Mouse (Mus musculus) spleen, embryonic (tissue): Measurements from ENCODE around the gene Thumpd3.

Source experiments
- CTCF ChIA-PET: fragments of 350-600 bp; sonication (Branson Sonifier 250); formaldehyde crosslinking; loops from one replicate; lab custom pipeline; 2022; lab: Charles Lee

Gene Thumpd3

GRCm38 (mm10) chr6:113046041-113046975 lies at the start of gene Thumpd3:
Thumpd3 (plus strand) TSS chr6:113046225.
- CTCF ChIA-PET: no interaction called here

GRCm38 (mm10) chr6:112999199-112999598 lies 46.8 kb upstream of the Thumpd3 start:
- CTCF ChIA-PET: no interaction called here

DNA sequence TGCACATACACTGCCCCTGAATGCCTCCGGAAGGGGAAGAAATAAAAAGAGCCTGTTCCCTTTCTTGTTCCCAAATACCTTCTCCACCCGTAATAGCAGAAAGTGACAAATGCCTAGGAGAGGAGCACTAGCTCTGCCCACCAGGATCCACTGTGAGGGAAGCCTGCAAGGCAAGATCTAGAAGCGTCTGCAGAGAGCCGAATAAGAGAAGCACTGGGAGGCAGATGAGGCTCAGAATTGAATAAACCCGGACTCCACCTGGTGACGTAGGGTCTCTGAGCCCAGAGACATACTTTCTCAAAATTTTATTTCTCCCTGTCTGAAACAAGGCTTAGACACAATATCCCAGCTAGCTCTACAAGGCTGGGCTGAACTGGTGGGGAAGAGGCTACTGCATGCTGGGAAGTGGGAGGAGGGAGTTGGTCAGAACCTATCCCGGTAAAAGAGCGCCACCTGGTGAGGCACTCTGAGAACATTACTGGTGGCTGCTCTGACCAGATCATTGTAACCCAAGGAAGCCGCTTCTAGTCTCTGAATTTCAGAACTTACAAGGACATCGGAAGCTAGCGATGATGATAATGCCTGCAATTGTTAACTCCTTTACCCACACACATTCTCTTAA lies 45.2 kb upstream of the Thumpd3 start:
- CTCF ChIA-PET: interaction anchor here (1.4 kb wide), 1 partner anchor 301 kb away, joined by 3 read pairs; no protein-coding TSS in a partner anchor

- CTCF ChIA-PET: interaction anchor here (1.4 kb wide), 1 partner anchor 302 kb away, joined by 3 read pairs; no protein-coding TSS in a partner anchor
Measured at GRCm38 (mm10) chr6:113001719-113002118, 44.3 kb upstream of the Thumpd3 start.

- CTCF ChIA-PET: no interaction called here
Measured at GRCm38 (mm10) chr6:113003313-113004111, 42.5 kb upstream of the Thumpd3 start.

GRCm38 (mm10) chr6:113006833-113007232 lies 39.2 kb upstream of the Thumpd3 start:
- CTCF ChIA-PET: no interaction called here

GRCm38 (mm10) chr6:113011886-113012285 lies 34.1 kb upstream of the Thumpd3 start:
- CTCF ChIA-PET: no interaction called here

- CTCF ChIA-PET: no interaction called here
Measured at GRCm38 (mm10) chr6:113012495-113012941, 33.5 kb upstream of the Thumpd3 start.

- CTCF ChIA-PET: no interaction called here
Measured at GRCm38 (mm10) chr6:113013550-113013949, 32.5 kb upstream of the Thumpd3 start.

DNA sequence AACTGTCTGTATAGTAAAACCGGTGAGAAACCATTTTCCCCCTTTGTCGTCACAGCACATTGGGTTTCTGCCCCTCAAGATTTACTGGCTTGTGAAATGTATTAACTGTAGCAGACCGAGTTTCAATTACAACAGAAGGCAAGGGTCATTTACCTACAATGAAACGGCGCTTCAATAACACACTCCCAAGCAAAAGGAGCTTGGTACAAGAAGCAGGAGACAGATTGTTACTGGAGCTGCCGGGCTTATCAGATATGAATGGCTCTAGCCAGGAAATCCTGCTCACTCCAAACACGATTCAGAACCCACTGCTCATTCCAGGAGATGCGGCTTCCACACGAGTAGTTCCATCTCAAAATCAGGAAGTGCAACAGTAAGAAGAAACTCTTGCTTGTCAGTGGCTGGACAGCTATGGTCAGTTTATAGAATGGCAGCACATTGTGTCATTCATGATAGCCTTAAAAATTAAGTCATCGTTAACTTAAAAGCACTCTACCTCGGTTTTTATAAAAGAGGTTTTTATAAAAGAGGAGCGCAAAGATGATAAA lies 28.5 kb upstream of the Thumpd3 start:
- CTCF ChIA-PET: no interaction called here

- CTCF ChIA-PET: no interaction called here
Measured at GRCm38 (mm10) chr6:113018139-113018538, 27.9 kb upstream of the Thumpd3 start.

DNA sequence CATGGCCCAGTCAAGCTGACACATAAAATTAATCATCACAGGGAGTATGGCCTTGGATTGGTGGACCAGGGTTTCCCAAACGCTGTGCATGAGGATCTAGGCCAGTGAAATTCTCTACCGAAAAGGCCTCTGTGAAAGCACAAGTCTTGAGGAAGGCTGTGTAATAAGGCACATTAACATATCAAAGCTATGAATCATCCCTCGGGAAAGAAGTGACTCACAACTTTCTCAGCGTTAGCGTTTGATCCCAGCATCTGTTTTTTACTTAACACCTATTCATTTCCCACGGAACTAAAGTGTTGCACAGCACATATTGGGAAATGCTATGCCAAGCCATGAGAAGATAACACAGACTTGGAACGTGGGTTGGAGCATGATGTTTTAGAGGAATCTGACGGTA lies 21.2 kb upstream of the Thumpd3 start:
- CTCF ChIA-PET: no interaction called here

GRCm38 (mm10) chr6:113025774-113026173 lies 20.3 kb upstream of the Thumpd3 start:
- CTCF ChIA-PET: no interaction called here

DNA sequence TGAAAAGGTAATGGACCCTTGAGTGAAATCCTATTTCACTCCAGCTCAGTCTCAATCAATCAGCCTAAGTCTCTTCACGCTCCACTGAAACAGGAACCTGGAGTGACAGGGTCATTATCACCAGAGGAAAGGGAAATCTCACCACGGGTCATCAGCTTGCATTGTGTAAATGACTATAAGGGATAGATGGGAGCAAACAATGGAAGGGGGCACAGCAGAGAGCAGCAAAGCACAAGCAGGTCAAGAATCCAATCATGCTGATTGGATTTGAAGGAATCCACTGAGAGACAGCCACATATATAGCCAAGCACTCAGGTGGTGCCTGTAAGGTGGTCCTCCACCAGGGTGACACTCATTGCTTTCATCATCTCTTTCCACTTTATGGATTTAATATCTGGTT lies 18.6 kb upstream of the Thumpd3 start:
- CTCF ChIA-PET: no interaction called here

DNA sequence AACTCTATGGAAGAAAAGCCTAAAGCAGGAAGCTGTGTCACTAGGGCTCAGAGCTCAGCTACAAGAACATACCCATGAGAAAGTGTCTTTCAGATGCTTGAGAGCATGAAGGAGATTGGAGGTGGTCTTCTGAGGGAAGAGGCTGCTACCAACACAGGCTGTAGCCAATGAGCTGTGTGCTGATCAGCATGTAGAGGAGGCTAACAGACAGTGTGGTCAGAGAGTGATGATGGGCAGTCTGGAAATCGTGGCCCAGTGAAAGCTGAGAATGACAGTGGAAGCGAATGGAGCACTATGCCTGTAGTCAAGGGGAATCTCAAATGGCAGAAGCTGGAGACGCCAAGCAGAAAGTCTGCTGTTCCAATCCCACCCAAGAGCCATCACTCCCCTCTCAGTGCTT lies 17.0 kb upstream of the Thumpd3 start:
- CTCF ChIA-PET: no interaction called here

GRCm38 (mm10) chr6:113030553-113030952 lies 15.5 kb upstream of the Thumpd3 start:
- CTCF ChIA-PET: no interaction called here

DNA sequence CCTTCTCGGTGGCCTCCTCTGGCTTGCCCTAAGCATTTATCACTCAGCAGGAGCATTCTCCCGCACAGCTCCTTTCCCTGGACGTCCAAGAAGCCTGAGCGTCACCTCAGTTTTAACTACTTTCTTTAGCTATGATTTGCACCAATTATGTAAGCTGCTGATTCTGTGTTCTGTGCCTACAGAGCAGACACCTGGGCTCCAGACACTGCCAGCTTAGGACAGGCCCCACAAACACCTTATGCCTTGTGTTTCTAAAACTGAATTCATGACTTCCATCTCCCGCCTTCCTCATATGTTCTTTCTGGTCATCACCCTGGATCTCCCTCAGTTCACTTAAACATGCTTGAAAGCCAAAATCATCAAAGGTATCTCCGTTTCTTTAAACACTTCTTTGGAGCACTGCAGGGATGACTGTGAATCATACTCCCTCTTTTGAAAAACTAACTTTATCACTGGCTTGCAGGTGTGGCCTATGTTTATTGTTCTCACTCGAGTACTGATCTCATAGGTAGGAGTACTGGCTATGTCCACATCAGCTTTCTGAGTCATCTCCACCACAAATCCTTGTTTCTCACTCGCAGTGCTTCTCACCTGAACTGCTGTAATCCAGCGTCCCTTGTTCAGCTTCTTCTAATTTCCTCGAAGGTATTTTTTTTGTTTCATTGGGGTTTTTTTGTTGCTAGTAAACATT lies 14.9 kb upstream of the Thumpd3 start:
- CTCF ChIA-PET: no interaction called here

GRCm38 (mm10) chr6:113032121-113032520 lies 13.9 kb upstream of the Thumpd3 start:
- CTCF ChIA-PET: no interaction called here

DNA sequence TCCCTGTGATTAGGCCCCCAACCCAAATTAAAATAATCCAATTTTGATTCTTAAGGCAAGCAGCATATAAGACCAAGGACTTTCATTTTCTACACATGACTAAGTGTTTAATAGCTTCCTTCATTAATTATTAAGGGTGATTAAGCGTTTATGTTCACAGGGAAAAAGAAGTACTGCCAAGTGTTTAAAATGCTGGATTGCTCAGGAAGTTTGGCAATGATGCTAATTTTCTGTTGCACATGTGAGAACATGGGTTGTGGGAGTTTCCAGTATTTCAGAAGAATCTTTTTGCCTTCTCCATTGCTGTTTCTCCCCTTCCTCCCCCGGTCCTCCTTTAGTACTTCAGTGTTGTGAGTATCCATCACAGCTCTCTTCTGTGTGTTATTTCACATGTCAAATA lies 12.8 kb upstream of the Thumpd3 start:
- CTCF ChIA-PET: no interaction called here

DNA sequence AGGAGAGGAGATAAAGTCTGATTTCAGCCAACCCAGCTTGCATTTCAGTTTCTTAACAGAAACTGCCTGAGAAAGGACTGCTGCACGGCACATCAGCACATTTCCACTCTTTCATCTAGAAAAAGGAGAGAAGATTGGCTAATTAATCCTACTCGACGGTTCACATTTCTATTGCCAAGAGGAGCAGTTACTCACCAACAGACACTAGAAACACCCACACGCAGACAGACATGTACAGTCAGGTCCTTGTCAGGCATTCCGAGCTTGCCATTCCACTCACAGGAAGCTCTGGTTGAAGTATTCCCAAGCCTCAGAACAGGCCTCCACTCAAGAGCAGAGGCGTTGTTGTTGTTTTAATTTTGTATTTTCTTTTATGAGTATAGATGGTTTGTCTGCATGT lies 11.6 kb upstream of the Thumpd3 start:
- CTCF ChIA-PET: no interaction called here
